Mouse (Mus musculus): Measurements from ENCODE around the gene Hmces. TPM values are rescaled to one million over a fixed set of nuclear protein-coding genes. Genes with fewer than 3 reads are reported as not detected.
"Not testable (repeated sequence)": the region's sequence is repeated elsewhere in the genome, so short reads cannot be mapped to it uniquely, and the experiment has no call there.

Gene Hmces
- total RNA-seq, 1 experiment from 2014 or later = 23.3 TPM

- DNase-seq = peak; percentile 68
Observed at GRCm38 (mm10) chr6:87914326-87915102, 779 bp downstream of the Hmces start.

GRCm38 (mm10) chr6:87915939-87916338 lies 2.2 kb downstream of the Hmces start:
- DNase-seq = no peak

GRCm38 (mm10) chr6:87921201-87921600 lies 7.5 kb downstream of the Hmces start:
- DNase-seq = no peak

- DNase-seq = no peak
Observed at GRCm38 (mm10) chr6:87923624-87924023, 9.9 kb downstream of the Hmces start.

- no peak for DNase-seq
Observed at GRCm38 (mm10) chr6:87935037-87935436, 21.3 kb downstream of the Hmces start.

- DNase-seq = peak; percentile 76
Observed at GRCm38 (mm10) chr6:87937178-87937788, 23.5 kb downstream of the Hmces start.

GRCm38 (mm10) chr6:87938941-87939340 lies 25.2 kb downstream of the Hmces start:
- DNase-seq = no peak

- no peak for DNase-seq
Observed at GRCm38 (mm10) chr6:87942179-87942578, 28.4 kb downstream of the Hmces start.

- DNase-seq = not testable (repeated sequence)
Observed at GRCm38 (mm10) chr6:87962457-87962856, 48.7 kb downstream of the Hmces start.

- no peak for DNase-seq
Observed at GRCm38 (mm10) chr6:87970041-87970440, 56.3 kb downstream of the Hmces start.

GRCm38 (mm10) chr6:87979728-87980127 lies 66.0 kb downstream of the Hmces start:
- peak; percentile 3 for DNase-seq

- DNase-seq = peak; percentile 94
Observed at GRCm38 (mm10) chr6:87980374-87981029, 66.8 kb downstream of the Hmces start.

GRCm38 (mm10) chr6:87981030-87981485 lies 67.3 kb downstream of the Hmces start:
- peak; percentile 44 for DNase-seq

- DNase-seq = peak; percentile 88
Observed at GRCm38 (mm10) chr6:87981547-87982256, 68.0 kb downstream of the Hmces start, which contains the start of gene H1fx. TSS of gene H1fx (minus strand) at chr6:87981637.

GRCm38 (mm10) chr6:87982506-87982905 lies 68.8 kb downstream of the Hmces start:
- DNase-seq = no peak

Small RNA genes within 50 kb of the gene (microRNA-seq; reads per million reads assigned to microRNA genes)
- 1.3 to 1.5 reads per million in 2 experiments for gene Gm47286

Other genes with a start within 250 kb of the Hmces start
- 5.9 and 6.9 TPM in 2 replicates for gene Aplf, start 241.7 kb upstream of the Hmces start, total RNA-seq (2021)
- 1.1 and 2.5 TPM in 2 replicates for gene Efcc1, start 183.1 kb upstream of the Hmces start, total RNA-seq (2021)
- gene Gp9, start 135.9 kb upstream of the Hmces start, total RNA-seq (2021) = 0.52 and 0.60 TPM in 2 replicates
- 27.8 and 33.2 TPM in 2 replicates for gene Rab43, start 101.8 kb upstream of the Hmces start, total RNA-seq (2021)
- gene Gm45140, start 78.1 kb upstream of the Hmces start, total RNA-seq (2021) = 4.1 and 6.1 TPM in 2 replicates
- 41.0 and 42.3 TPM in 2 replicates for gene Isy1, start 75.1 kb upstream of the Hmces start, total RNA-seq (2021)
- 392 and 410 TPM in 2 replicates for gene Cnbp, start 62.8 kb upstream of the Hmces start, total RNA-seq (2021)
- 93.2 and 98.2 TPM in 2 replicates for gene Copg1, start 26.1 kb upstream of the Hmces start, total RNA-seq (2021)
- 23.8 and 24.9 TPM in 2 replicates for gene H1fx, start 67.7 kb downstream of the Hmces start, total RNA-seq (2021)
- gene Rab7, start 131.3 kb downstream of the Hmces start, total RNA-seq (2021) = 280 and 282 TPM in 2 replicates
- gene Rpn1, start 170.5 kb downstream of the Hmces start, total RNA-seq (2021) = 183 and 185 TPM in 2 replicates